Mouse (Mus musculus): ENCODE data around the gene Anxa10.
A peak's percentile ranks its signal among the peaks of the same experiment; 100 is the strongest.

The Anxa10 gene

DNA sequence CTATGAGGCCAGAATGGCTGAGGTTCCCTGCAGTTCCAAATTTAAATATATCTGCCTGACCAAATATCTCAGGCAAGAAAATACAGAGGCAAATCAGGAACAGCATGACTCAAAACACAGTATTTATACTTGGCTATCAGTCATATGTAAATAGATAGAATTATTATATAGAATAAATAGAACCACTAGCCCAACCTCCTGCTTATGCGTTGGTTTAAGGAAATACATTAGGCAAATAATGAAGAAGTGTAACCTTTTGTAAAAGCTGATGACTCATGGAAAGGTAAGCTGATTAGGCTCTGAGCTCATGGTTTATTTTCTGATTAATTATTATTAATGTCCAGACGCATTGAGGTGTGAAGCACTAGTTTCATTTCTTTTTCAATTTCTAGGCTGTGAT, at the start of gene Anxa10:
Anxa10 (minus strand) TSS at position 53 of the 400 bp plus-strand sequence.
- DNase-seq, result no peak

- DNase-seq, result no peak
These were observed 9.9 kb upstream of the Anxa10 start for GRCm38 (mm10) chr8:62132662-62133366.

DNA sequence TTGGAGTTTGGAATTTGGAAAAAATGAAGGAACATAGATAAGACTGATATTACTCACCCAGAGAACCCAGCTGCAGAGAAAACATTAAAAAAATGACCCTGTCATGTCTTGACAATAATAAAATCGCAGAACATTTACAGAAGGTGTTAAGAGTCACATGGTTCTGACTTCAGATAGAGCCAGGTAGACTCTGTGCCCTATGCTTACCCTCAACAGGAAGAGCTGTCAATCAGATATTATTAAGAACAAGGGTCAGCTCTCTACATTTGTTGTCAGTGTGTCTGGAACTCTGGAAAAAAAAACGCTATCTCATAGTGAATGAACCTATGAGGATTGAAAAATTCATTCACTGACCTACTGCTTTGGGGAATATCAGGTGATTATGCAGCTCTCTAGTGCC, 25.7 kb downstream of the Anxa10 start:
- no peak for DNase-seq

DNA sequence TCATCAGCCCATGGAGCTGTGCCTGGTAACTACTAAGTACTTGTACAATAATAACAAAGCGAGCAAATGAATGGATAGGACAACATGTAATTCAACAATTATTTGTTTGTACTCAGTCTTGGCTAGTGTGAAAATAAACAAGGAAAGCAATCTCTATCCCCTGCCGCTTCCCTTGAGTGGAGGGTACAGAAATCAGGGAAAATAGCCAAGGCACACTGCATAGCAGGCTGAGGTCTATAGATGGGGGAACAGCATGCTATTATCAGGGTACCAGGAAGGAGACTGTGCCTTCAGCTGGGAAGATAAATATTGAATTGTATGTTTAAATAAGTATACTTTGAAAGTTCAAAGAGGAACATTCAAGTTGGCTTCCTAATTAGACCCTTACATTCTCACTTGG, 41.1 kb downstream of the Anxa10 start:
- no peak for DNase-seq

DNA sequence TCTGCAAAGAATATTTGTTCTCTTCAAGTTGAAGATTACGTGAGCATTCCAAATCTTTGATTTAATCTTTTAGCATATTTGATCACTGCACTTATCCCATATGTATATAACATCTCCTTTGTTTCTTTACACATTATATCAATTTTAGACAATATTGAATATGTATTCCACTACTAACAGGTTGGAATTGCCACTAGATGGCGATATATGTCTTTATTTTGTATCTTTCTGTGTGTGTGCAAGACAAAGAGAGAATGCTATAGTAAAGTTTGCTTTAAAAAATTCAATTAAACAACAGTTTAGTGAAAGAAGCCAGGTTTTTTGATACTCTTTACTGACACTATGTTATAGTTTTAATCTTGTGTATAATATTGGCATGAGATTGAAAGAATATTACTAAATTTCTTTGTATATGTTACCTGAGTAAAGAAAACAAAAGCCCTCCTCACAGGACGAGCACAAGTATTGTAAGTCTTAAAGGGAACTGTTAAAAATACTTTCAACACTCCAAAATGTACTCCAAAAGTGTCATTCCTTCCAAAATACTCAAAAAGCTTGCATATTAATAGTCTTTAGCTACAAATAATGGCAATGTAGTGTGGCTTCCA, 42.7 kb downstream of the Anxa10 start:
- no peak for DNase-seq

DNA sequence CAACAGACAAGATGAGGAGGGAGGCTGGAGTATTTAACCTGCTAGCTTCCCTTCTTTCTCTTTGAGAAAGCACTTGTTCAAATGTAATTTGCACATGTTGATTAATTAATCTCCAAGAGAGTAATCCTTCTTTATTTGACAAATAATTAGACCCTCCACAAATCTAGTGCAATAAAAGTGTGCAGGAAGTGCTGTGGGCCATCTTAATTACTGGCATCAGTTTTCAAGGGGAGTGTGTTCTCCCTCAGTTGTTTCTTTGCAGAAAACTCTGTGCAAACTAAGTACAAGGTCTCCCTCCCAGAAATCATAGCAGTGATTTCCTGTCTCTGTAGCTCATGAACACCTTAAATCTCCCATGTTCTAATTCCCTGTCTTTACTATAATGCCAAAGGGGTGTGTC, 54.6 kb downstream of the Anxa10 start:
- DNase-seq, result no peak

- DNase-seq, result peak; percentile 4
These were observed 62.6 kb downstream of the Anxa10 start for GRCm38 (mm10) chr8:62060357-62060756.

- DNase-seq, result no peak
These were observed 76.1 kb downstream of the Anxa10 start for GRCm38 (mm10) chr8:62046809-62047208.

DNA sequence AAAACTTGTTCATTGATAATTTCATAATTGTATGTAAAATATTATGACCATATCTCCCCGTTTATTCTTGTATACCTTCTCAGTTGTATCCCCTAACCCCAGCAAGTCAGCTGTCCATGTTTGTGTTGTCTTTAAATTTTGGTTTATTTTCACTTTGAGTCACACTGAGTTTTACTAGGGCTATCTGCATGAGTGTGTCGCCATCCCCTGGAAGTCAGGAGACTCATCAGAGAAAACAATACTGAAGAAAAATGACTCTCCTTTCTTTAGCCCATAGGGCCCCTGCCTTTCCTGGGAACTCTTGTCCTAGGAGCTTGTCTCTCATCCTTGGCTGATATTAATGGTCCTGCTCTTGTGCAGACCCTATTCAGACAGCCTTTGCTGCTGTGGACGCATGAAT, 88.6 kb downstream of the Anxa10 start:
- DNase-seq, result no peak

GRCm38 (mm10) chr8:62014582-62014981, 108.4 kb downstream of the Anxa10 start:
- no peak for DNase-seq

DNA sequence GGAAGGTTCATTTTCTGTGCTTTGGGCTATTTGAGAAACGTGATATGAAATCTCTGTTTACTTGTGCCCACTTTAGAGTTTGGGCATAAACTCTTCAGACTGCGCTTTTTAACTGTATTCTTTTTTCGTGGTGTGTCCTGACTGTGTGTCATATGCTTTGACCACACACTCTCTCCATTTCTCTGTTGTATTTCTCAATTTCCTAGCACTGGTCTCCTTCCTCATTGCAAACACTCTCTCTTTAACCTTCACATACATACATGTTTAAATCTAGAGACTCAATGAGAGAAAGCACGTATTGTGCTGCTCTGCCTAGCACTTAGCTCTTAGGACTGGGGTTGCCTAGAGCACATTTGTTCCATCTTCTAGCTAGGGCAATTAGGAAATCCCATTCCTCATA, 108.8 kb downstream of the Anxa10 start:
- no peak for DNase-seq

All from lung, postnatal 14 days (tissue).